Mouse (Mus musculus): ENCODE data around the gene Pym1. TPM values are rescaled to one million over a fixed set of nuclear protein-coding genes. Genes with fewer than 3 reads are reported as not detected.

The Pym1 gene
- polyA plus RNA-seq (2014; fragmentation: Nextera tagmentation; extraction: Ambion mirVana): 46.7 and 60.0 TPM in 2 replicates

DNA sequence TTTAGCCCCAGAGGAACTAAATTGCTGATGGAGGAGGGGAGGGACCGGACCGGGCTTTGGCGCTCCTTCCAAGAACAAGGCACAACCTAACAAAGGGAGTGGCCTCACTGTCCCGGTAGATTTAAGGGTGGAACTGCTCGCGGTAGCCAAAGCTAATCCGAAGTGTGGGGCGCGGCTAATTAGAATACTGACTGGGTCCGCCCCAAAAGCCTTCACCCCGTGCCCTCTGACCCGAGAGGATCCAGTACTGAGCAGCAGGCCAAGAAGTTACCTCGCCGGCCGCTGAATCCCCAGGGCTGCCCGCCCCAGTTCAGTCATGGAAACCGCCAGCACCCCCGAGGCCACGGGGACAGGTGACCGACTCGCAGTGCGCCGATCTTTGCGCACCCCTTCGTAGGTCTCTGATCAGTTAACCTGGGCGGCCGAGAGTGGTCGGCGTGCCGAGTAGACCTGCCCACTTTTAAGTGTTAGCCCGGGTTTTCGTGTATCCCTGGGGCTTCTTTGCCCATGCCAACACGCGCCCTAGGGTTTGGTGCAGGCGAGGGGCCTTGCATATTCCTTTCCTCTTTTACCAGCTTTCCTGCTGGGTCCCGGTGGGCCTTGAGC is at the start of gene Pym1:
TSS of gene Pym1 (plus strand) at position 244 of the 606 bp plus-strand sequence.
- H3K4me1 ChIP-seq (ENCODE audit: control insufficient read depth, insufficient read depth, low read length): peaks cover 43% of the 10 kb centered on the region
- ATAC-seq (ENCODE audit: low FRiP score, low TSS enrichment) (peak; percentile 50), DNase-seq (peak; percentile 54)
- H3K36me3 ChIP-seq (ENCODE audit: control insufficient read depth, insufficient read depth, low read length): 0 out of 2 replicates have a peak, but pooled peaks cover 4% of the 10 kb centered on the region
- H3K9ac ChIP-seq (replicated peaks; ENCODE audit: low read length): peak within 1 kb of the TSS; percentile 81
- WGBS: under 1% methylated on average over 36 of the region's 36 CpGs
- H3K9me3 ChIP-seq (ENCODE audit: control insufficient read depth, low read length): no peaks in the 10 kb centered on the region
- H3K27ac ChIP-seq (replicated peaks; ENCODE audit: low read depth, low read length): peak within 1 kb of the TSS; percentile 92
- H3K4me2 ChIP-seq (ENCODE audit: low read length): peak within 1 kb of the TSS; percentile 94
- peak within 1 kb of the TSS; percentile 52 for H3K4me3 ChIP-seq (replicated peaks; ENCODE audit: low read depth, low read length)
- peaks cover 26% of the 10 kb centered on the region for H3K27me3 ChIP-seq (ENCODE audit: control insufficient read depth, insufficient read depth, low read length)

GRCm38 (mm10) chr10:128699006-128699405 is 48.7 kb upstream of the Pym1 start:
- no peak overlapping the region for H3K9ac ChIP-seq (replicated peaks; ENCODE audit: low read length)
- H3K27ac ChIP-seq (replicated peaks; ENCODE audit: low read depth, low read length): no peak overlapping the region
- H3K36me3 ChIP-seq (ENCODE audit: control insufficient read depth, insufficient read depth, low read length): no peaks in the 10 kb centered on the region
- H3K4me1 ChIP-seq (ENCODE audit: control insufficient read depth, insufficient read depth, low read length): peaks cover 10% of the 10 kb centered on the region
- H3K27me3 ChIP-seq (ENCODE audit: control insufficient read depth, insufficient read depth, low read length): no peaks in the 10 kb centered on the region
- H3K4me3 ChIP-seq (replicated peaks; ENCODE audit: low read depth, low read length): no peak overlapping the region
- no peaks in the 10 kb centered on the region for H3K9me3 ChIP-seq (ENCODE audit: control insufficient read depth, low read length)
- 89% methylated on average over 5 of the region's 5 CpGs for WGBS
- H3K4me2 ChIP-seq (ENCODE audit: low read length): no peak overlapping the region
- DNase-seq (no peak), ATAC-seq (ENCODE audit: low FRiP score, low TSS enrichment) (no peak)

GRCm38 (mm10) chr10:128699611-128700010 is 48.1 kb upstream of the Pym1 start:
- no peak for ATAC-seq (ENCODE audit: low FRiP score, low TSS enrichment)
- H3K4me1 ChIP-seq (ENCODE audit: control insufficient read depth, insufficient read depth, low read length): peaks cover 13% of the 10 kb centered on the region
- DNase-seq: no peak
- H3K4me2 ChIP-seq (ENCODE audit: low read length): no peak overlapping the region
- H3K36me3 ChIP-seq (ENCODE audit: control insufficient read depth, insufficient read depth, low read length): no peaks in the 10 kb centered on the region
- H3K27me3 ChIP-seq (ENCODE audit: control insufficient read depth, insufficient read depth, low read length): no peaks in the 10 kb centered on the region
- H3K27ac ChIP-seq (replicated peaks; ENCODE audit: low read depth, low read length): no peak overlapping the region
- H3K4me3 ChIP-seq (replicated peaks; ENCODE audit: low read depth, low read length): no peak overlapping the region
- H3K9ac ChIP-seq (replicated peaks; ENCODE audit: low read length): no peak overlapping the region
- H3K9me3 ChIP-seq (ENCODE audit: control insufficient read depth, low read length): no peaks in the 10 kb centered on the region
- 87% methylated on average over 11 of the region's 11 CpGs for whole genome bisulfite sequencing

DNA sequence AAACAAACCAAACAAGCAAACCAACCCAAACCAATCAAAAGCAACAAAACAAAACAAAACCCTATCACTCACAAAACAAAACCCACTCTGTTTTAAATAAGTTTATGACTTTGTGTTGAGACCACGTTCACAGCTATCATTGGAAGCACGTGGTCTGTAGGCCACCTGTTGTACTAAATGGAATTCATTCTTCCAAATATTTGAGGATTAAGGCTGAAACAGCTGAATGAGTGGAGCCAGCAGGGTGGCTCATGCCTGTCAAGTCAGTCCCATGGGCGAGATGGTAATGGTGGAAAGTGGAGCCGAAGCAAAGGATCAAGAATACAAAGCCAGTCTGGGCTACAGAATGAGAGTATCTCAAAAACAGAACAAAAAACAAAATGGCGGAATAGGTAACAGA is 47.0 kb upstream of the Pym1 start:
- Histone ChIP-seq H3K4me1 (ENCODE audit: control insufficient read depth, insufficient read depth, low read length) (peaks cover 9% of the 10 kb centered on the region; the same call in 1 of the 2 replicates), H3K4me3 (replicated peaks; ENCODE audit: low read depth, low read length) (no peak overlapping the region), H3K27me3 (ENCODE audit: control insufficient read depth, insufficient read depth, low read length) (no peaks in the 10 kb centered on the region), H3K27ac (replicated peaks; ENCODE audit: low read depth, low read length) (no peak overlapping the region), H3K36me3 (ENCODE audit: control insufficient read depth, insufficient read depth, low read length) (no peaks in the 10 kb centered on the region), H3K9ac (replicated peaks; ENCODE audit: low read length) (no peak overlapping the region), H3K9me3 (ENCODE audit: control insufficient read depth, low read length) (no peaks in the 10 kb centered on the region), H3K4me2 (ENCODE audit: low read length) (no peak overlapping the region)
- 69% methylated on average over 5 of the region's 5 CpGs for WGBS
- no peak for ATAC-seq (ENCODE audit: low FRiP score, low TSS enrichment)
- no peak for DNase-seq

DNA sequence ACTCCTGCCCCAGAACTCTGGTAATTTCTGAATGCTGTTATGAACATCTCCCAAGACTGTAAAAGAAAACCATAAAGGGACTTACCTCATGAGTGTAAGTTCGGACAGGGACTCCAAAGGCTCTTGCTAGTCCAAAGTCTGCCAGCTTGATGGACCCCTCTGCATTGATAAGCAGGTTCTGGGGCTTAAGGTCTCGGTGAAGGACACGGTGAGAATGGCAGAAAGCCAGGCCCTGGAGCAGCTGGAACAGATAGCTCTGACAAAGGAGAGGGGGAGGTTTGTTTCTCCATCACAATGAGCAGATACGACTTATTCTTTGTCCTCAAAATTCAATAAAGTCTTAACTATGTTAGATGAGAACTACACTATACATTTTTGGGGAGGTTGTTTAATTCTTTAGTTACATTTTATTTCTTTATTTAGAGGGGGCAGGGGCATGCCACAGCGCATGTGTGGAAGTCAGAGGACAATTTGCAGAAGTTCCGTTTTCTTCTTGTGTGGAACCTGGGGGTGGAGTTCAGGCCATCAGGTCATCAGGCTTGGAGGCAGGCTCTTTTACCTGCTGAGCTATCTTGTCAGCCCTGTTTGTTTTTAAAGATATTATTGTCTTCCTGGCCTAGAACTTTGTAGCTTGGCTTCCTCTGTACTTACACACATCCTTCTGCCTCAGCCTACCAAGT is 45.2 kb upstream of the Pym1 start:
- 73% methylated on average over 6 of the region's 6 CpGs for WGBS
- Histone ChIP-seq H3K4me1 (ENCODE audit: control insufficient read depth, insufficient read depth, low read length) (peaks cover 9% of the 10 kb centered on the region; the same call in 1 of the 2 replicates), H3K4me2 (ENCODE audit: low read length) (no peak overlapping the region), H3K36me3 (ENCODE audit: control insufficient read depth, insufficient read depth, low read length) (no peaks in the 10 kb centered on the region), H3K27me3 (ENCODE audit: control insufficient read depth, insufficient read depth, low read length) (no peaks in the 10 kb centered on the region), H3K9me3 (ENCODE audit: control insufficient read depth, low read length) (no peaks in the 10 kb centered on the region), H3K27ac (replicated peaks; ENCODE audit: low read depth, low read length) (no peak overlapping the region), H3K4me3 (replicated peaks; ENCODE audit: low read depth, low read length) (no peak overlapping the region), H3K9ac (replicated peaks; ENCODE audit: low read length) (no peak overlapping the region)
- DNase-seq (no peak), ATAC-seq (ENCODE audit: low FRiP score, low TSS enrichment) (no peak)

- ATAC-seq (ENCODE audit: low FRiP score, low TSS enrichment) (no peak), DNase-seq (no peak)
- H3K4me2 ChIP-seq (ENCODE audit: low read length): peak within 1 kb of the TSS; percentile 93
- peak within 1 kb of the TSS; percentile 67 for H3K4me3 ChIP-seq (replicated peaks; ENCODE audit: low read depth, low read length)
- H3K9ac ChIP-seq (replicated peaks; ENCODE audit: low read length): peak within 1 kb of the TSS; percentile 46; the same call in 1 of the 2 replicates
- H3K9me3 ChIP-seq (ENCODE audit: control insufficient read depth, low read length): no peaks in the 10 kb centered on the region
- no peaks in the 10 kb centered on the region for H3K36me3 ChIP-seq (ENCODE audit: control insufficient read depth, insufficient read depth, low read length)
- H3K27me3 ChIP-seq (ENCODE audit: control insufficient read depth, insufficient read depth, low read length): no peaks in the 10 kb centered on the region
- H3K4me1 ChIP-seq (ENCODE audit: control insufficient read depth, insufficient read depth, low read length): peaks cover 9% of the 10 kb centered on the region; the same call in 1 of the 2 replicates
- peak within 1 kb of the TSS; percentile 63; the same call in 1 of the 2 replicates for H3K27ac ChIP-seq (replicated peaks; ENCODE audit: low read depth, low read length)
- WGBS: 27% methylated on average over 4 of the region's 4 CpGs
Measured at GRCm38 (mm10) chr10:128703895-128704294, 43.8 kb upstream of the Pym1 start, which contains the start of gene Pmel. Gene Pmel (plus strand): TSS chr10:128704195.

- peak; percentile 94 for ATAC-seq (ENCODE audit: low FRiP score, low TSS enrichment)
- WGBS: under 1% methylated on average over 61 of the region's 62 CpGs
Measured at GRCm38 (mm10) chr10:128704491-128705316, 43.0 kb upstream of the Pym1 start, which contains the start of gene Cdk2. Gene Cdk2 (minus strand): TSS chr10:128705031.

DNA sequence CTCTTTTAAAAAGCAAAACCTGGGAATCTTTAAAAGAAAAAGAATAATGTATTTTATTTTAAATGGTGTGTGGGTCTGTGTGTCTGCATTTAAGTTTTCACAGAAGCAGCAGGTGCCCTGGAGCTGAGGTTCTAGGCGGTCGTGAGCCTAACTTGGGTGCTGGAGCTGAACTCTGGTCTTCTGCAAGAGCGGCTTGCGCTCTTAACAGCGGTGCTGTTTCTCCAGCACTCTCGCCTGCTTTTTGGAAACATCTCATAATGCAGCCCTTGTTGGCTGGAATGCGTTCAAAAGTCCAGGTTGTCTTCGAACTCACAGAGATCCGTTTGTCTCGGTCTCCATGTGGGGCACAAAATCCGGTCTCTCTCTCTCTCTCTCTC is 42.4 kb upstream of the Pym1 start:
- H3K27me3 ChIP-seq (ENCODE audit: control insufficient read depth, insufficient read depth, low read length): no peaks in the 10 kb centered on the region
- no peak for DNase-seq
- no peak overlapping the region; the same call in 1 of the 2 replicates for H3K9ac ChIP-seq (replicated peaks; ENCODE audit: low read length)
- H3K27ac ChIP-seq (replicated peaks; ENCODE audit: low read depth, low read length): no peak overlapping the region
- H3K4me3 ChIP-seq (replicated peaks; ENCODE audit: low read depth, low read length): peak overlapping the region; percentile 67
- ATAC-seq (ENCODE audit: low FRiP score, low TSS enrichment): no peak
- peak overlapping the region; percentile 93 for H3K4me2 ChIP-seq (ENCODE audit: low read length)
- no peaks in the 10 kb centered on the region for H3K36me3 ChIP-seq (ENCODE audit: control insufficient read depth, insufficient read depth, low read length)
- H3K4me1 ChIP-seq (ENCODE audit: control insufficient read depth, insufficient read depth, low read length): peaks cover 9% of the 10 kb centered on the region; the same call in 1 of the 2 replicates
- H3K9me3 ChIP-seq (ENCODE audit: control insufficient read depth, low read length): no peaks in the 10 kb centered on the region
- 10% methylated on average over 11 of the region's 11 CpGs for WGBS

More at GRCm38 (mm10) chr10:128704491-128705316, 43.0 kb upstream of the Pym1 start, which contains the start of gene Cdk2:
- no peaks in the 10 kb centered on the region for H3K36me3 ChIP-seq (ENCODE audit: control insufficient read depth, insufficient read depth, low read length)
- no peaks in the 10 kb centered on the region for H3K9me3 ChIP-seq (ENCODE audit: control insufficient read depth, low read length)
- H3K4me3 ChIP-seq (replicated peaks; ENCODE audit: low read depth, low read length): peak within 1 kb of the TSS; percentile 67
- H3K27ac ChIP-seq (replicated peaks; ENCODE audit: low read depth, low read length): peak within 1 kb of the TSS; percentile 63; the same call in 1 of the 2 replicates
- DNase-seq: peak; percentile 95
- peak within 1 kb of the TSS; percentile 46; the same call in 1 of the 2 replicates for H3K9ac ChIP-seq (replicated peaks; ENCODE audit: low read length)
- peaks cover 9% of the 10 kb centered on the region; the same call in 1 of the 2 replicates for H3K4me1 ChIP-seq (ENCODE audit: control insufficient read depth, insufficient read depth, low read length)
- no peaks in the 10 kb centered on the region for H3K27me3 ChIP-seq (ENCODE audit: control insufficient read depth, insufficient read depth, low read length)
- peak within 1 kb of the TSS; percentile 93 for H3K4me2 ChIP-seq (ENCODE audit: low read length)
